Mouse (Mus musculus) left cerebral cortex, adult 18-20 months (tissue): ENCODE data around the gene Prkcd. TPM values are rescaled to one million over a fixed set of nuclear protein-coding genes. Genes with fewer than 3 reads are reported as not detected.
"Not testable (repeated sequence)": the region's sequence is repeated elsewhere in the genome, so short reads cannot be mapped to it uniquely, and the experiment has no call there.

ENCODE experiments used
- DNase-seq, 2 experiments: peaks; one replicate each; pipeline ENCODE4 v3.0.0; 2021 to 2022; ENCODE audit warnings: low spot score in 2 of 2, mixed read lengths in 1 of 2
- total RNA-seq, 2 experiments: library from RNA; stranded (reverse); gene quantifications; 2 replicates each; pipeline ENCODE4 v1.2.3; 2021

The Prkcd gene
- total RNA-seq, 2 experiments from 2014 or later: 11.4 to 12.7 TPM

DNA sequence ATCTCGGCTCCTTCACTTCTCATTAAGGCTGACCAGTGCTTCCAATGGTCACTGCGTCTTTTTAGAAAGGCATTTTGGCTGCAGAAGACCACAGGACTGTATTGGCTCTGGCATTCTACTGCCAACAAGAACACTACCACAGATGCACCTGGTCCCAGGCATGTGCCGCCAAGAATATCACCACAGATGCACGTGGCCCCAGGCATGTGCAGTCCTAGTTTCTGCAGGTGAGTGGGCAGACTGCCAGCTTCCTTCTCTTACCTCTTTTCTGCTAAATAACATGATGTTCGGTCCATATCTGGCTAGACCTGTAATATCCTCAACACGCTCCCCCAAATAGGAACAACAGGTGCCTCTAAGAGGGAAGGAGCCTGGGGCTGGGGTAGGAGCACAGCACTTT is 17.8 kb downstream of the Prkcd start:
- DNase-seq: no peak

GRCm38 (mm10) chr14:30607696-30608095 is 18.3 kb downstream of the Prkcd start:
- no peak for DNase-seq

DNA sequence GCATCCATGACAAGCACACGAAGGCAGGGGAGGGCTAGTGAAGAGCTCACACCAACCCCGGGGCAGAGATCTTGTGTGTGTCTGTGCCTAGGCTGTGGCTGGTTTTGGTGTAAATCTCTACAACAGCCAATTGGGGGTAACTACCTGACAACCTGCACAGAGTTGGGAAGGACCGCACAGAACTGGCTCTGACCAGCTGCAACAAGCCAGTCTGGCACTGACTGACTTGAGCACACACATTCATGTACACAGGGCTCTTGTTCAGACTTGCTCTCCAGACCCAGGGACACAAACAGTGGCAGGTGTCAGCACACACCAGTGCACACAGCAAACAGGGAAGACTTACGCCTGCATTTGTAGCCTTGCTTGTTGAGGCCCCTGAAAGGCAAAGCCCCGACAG is 19.2 kb downstream of the Prkcd start:
- no peak for DNase-seq

GRCm38 (mm10) chr14:30597142-30597541 is 28.9 kb downstream of the Prkcd start:
- DNase-seq: no peak

DNA sequence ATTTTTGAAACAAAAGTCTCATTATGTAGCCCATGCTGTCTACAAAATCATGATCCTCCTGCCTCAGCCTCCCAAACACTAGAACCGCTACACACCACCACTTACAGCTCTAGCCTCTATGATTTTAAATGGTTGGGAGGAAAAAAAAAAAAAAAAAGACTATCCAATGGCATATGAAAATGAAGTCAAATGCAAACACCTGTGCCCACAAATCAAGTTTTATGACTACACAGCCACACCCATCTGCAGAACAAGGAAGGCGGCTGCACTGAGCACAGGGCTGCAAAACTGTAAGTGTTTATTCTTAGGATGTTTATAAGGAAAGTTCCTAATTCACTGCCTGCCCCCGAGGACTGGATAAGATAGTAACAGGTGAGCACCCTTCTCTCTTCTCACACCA is 29.6 kb downstream of the Prkcd start:
- no peak for DNase-seq

- DNase-seq: no peak
Observed at GRCm38 (mm10) chr14:30595576-30596313, 30.3 kb downstream of the Prkcd start.

DNA sequence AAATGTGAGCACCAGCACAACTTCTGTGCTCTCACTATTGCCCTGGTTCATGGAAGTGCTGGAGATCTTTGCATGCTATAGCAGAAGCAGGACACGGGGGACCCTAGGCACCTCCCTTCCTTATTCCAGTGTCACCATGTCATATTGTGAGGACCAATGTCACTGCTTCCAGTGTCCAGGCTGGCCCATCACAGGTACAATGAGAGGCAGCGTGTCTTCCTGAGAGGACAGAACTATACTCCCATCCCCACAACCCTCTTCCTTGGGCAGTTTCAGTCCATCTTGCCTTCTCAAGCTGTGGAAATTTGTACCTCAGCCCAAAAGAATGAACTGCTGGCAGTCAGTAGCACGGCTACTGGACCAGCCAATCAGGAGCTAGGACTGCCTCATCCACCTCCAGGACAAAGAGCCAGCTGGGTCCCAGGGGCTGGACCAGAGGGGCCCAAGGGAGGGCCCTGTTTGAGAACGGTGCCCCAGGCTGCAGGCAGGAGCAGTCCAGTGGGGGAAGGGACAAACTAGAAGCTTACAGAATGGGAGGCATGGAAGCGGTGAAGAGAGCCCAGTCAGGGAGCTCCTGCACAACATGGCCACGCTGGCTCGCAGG is 31.8 kb downstream of the Prkcd start:
- no peak for DNase-seq

GRCm38 (mm10) chr14:30593279-30594091 is 32.5 kb downstream of the Prkcd start:
- peak; percentile 20 to 37 for DNase-seq

GRCm38 (mm10) chr14:30591417-30591816 is 34.6 kb downstream of the Prkcd start:
- peak; percentile 58 to 76 for DNase-seq

DNA sequence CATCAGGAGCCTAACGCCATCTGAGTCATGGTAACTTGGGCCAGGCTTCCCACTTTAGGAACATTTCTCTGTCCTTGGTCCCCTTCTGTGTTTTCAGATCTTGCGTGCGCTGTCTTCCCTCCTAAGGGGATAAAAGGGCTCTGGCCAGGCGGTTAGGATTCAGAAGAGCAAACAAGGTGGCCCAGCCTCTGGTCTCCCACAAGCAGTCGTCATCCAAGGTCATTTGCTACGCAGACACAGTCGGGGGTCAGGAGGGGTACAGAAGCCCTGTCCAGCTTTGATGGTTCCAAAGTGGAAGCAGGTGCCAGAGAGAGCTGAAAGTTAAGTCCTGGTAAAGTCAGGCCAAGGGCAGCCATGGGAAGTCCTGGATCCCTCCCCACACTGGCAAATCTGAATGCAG is 35.1 kb downstream of the Prkcd start:
- DNase-seq: no peak

DNA sequence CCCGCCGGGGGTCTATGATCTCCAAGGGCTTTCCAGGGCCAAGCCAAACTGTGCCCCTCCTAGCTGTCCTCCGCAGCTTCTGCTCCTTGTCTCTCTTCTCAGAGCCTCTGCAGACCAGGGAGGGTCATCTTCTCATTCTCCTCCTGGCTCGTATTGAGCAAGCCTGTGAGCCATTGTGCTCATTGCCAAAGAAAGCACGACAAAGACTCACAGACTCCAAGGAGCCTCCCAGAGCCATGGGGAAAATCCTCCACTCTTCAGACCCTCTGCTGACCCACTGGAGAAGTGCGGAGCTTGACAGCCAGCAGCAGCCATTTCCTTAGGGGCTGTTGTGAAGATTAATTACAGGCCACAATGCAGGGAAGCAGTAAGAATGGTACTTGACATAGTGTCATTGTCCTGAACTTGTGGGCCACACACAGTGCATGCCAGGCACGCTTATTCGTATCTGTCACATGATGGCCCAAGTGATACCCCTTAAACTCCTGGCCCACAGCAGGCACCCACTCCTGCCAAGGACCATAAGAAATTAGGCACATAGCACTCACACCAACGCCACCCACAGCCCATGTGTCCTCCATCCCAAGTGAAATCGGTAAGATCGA is 35.9 kb downstream of the Prkcd start:
- DNase-seq: no peak

DNA sequence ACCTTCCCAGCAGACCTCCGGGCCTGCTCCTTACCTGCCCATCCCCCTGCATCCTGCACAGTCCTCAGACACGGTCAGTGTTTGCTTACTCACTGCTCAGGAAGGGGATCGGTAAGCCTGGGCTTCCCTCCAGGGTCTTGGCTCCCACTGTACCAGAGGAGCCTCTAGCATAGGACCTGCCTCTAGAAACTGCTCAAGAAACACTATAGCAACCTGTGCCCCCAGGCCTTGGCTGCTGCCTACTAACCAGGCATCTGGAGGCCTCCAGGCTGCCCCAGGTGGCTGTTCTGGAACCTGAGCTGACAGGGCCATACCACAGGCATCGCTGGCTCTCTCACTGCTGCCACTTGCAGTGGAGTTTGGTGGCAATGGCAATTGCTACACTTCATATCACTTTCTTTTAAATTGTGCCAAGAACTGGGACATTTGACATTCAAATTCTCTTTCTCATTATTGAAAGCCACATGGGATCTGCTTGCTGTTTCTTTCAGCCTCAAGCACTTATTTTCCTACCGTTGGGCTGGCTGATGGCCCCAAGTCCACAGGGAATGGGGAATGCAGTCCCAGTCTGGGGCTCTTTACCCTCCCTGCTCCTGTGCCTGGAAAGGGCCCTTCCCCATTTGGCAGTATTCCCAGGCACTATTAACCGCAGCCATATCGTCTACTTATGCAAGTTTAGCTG is 39.1 kb downstream of the Prkcd start:
- no peak for DNase-seq

DNA sequence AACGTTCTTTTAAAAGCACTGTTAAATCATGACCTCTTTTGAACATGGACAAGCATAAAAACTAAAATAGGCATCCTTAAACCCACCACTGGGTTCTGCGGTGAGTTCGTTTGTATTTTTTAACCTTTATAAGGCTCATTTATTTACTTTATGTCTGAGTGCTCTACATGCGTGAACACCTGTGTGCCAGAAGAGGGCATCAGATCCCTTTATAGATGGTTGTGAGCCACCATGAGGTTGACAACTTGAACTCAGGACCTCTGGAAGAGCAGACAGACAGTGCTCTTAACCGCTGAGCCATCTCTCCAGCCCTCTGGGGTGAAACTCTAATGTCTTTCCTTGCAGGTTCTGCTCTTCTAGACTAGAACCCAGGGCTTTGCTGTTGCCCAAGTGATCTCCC is 40.7 kb downstream of the Prkcd start:
- no peak for DNase-seq

DNA sequence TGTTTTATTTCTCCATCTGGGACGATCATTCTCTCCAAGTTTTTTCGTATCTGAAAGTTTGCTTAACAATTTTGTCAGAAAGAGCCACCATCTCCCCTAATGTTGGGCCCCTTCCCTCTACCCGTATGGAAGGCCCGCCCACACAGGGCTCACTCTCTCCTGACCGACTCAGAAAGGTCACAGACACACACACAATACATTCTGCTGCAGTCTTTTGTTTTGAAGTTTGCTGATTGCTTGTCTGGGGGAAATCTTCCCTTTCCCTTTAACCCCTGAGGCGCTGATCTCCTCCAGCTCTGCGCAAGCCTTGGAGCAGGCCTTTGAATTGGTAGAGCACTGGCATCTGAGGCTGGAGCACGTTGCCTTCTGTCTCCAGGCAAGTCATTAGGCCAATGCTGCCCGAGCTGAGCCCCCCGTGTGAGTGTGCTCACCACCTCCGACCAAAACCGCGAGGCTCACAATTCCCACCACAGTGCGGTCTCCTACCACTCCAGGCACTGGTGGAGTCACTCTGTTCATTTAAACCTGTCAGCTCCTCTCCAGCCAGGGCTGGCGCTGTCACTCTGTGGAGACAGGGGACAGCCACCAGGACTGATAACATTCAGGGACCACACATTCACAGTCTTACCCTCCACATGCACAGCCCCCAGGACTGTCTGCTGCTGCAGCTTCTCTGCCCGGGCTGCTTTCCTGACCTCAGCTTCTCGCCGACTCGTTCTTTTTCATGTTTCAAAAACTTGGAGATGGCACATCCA is 41.3 kb downstream of the Prkcd start:
- no peak for DNase-seq

- DNase-seq: no peak
Observed at GRCm38 (mm10) chr14:30584077-30584476, 41.9 kb downstream of the Prkcd start.

- DNase-seq: no peak
Observed at GRCm38 (mm10) chr14:30581238-30581637, 44.8 kb downstream of the Prkcd start.

DNA sequence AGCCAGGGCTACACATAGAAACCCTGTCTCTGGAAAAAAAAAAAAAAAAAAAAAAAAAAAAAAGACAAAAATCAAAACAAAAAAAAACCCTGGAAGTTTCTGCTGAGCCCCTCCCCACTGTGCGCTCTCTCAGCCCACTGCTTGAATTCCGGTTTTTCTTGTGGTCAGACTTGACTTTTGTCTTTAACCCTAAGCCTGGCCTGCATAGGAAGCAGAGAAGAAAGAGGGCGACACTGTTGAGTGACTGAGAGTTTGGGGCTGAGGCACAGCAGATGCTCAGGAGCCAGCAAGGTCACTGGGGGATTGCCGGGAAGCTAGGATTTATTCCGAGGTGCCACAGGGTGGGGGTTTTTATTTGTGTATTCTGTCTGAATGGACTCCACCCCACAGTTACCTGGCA is 46.1 kb downstream of the Prkcd start:
- DNase-seq: no peak

DNA sequence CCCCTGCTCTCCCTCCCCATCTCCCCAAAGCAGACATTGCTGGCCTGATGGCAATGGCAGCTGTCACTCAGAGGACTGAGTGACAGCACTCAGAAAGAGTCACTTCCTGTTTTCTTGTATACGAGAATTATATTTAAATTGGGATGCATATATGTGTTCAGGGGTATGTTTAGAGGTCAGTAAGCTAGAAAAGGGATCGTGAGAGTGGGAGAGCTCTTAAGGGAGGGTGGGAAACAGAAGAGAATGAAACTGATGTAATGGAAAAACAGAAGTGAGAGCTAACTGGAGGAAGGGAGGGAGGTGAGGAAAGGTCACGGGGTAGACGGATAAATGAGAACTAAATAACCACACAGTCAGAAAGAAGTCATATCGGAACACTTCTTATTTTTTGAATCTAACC is 46.8 kb downstream of the Prkcd start:
- DNase-seq: no peak

GRCm38 (mm10) chr14:30577303-30578062 is 48.5 kb downstream of the Prkcd start:
- not testable (repeated sequence) for DNase-seq

GRCm38 (mm10) chr14:30576260-30576659 is 49.8 kb downstream of the Prkcd start:
- DNase-seq: no peak
